Mouse (Mus musculus) limb, embryonic 10.5 days (tissue): ENCODE results near the gene Pard3. TPM values are rescaled to one million over a fixed set of nuclear protein-coding genes. Genes with fewer than 3 reads are reported as not detected.

Experiments used
- DNase-seq: peaks from one replicate; pipeline ENCODE4 v3.0.0-alpha.2; 2017; ENCODE audit warnings: low spot score
- H3K27ac ChIP-seq: fragments of 300-500 bp; sonication (generic); 2 replicates; pipeline ENCODE4 v1.5.1; 2016; ENCODE audit warnings: mild to moderate bottlenecking
- H3K27me3 ChIP-seq: fragments of 300-500 bp; sonication (generic); 2 replicates; pipeline ENCODE4 v1.6.1; 2016; ENCODE audit warnings: low read depth, mild to moderate bottlenecking; ENCODE audit not compliant: poor library complexity, severe bottlenecking
- H3K36me3 ChIP-seq: fragments of 300-500 bp; sonication (generic); 2 replicates; pipeline ENCODE4 v1.6.1; 2016; ENCODE audit warnings: mild to moderate bottlenecking, moderate library complexity
- H3K4me1 ChIP-seq: fragments of 300-500 bp; sonication (generic); 2 replicates; pipeline ENCODE4 v1.6.1; 2016
- H3K4me3 ChIP-seq: fragments of 300-500 bp; sonication (generic); 2 replicates; pipeline ENCODE4 v1.5.1; 2016; ENCODE audit warnings: mild to moderate bottlenecking, moderate library complexity
- H3K9me3 ChIP-seq: fragments of 300-500 bp; sonication (generic); replicated peaks from 2 replicates; pipeline ENCODE4 v1.6.1; 2016; ENCODE audit warnings: mild to moderate bottlenecking
- WGBS: fragments of 180-500 bp; shearing (Covaris S2); methylation state at CpG from one replicate; pipeline ENCODE4 v1.1.7; 2016; 5-methylcytosine and 5-hydroxymethylcytosine counted together
- polyA plus RNA-seq: library from polyadenylated mRNA; unstranded; fragments of >200 nt; fragmentation: Nextera tagmentation; extraction: Ambion mirVana; gene quantifications from 2 replicates; pipeline ENCODE4 v1.2.1, GENCODE M21; 2016

The Pard3 gene
- polyA plus RNA-seq, 1 experiment from 2014 or later = 34.8 TPM

GRCm38 (mm10) chr8:127230233-127230595, 166.5 kb downstream of the Pard3 start:
- no peaks in the 10 kb centered on the region for H3K9me3 ChIP-seq
- H3K27ac ChIP-seq = no peak overlapping the region
- 78% methylated on average over 8 of the region's 8 CpGs for WGBS
- no peak for DNase-seq
- no peaks in the 10 kb centered on the region for H3K27me3 ChIP-seq
- peaks cover 31% of the 10 kb centered on the region for H3K4me1 ChIP-seq
- no peak overlapping the region for H3K4me3 ChIP-seq
- no peaks in the 10 kb centered on the region for H3K36me3 ChIP-seq

GRCm38 (mm10) chr8:127243351-127243750, 179.7 kb downstream of the Pard3 start:
- Histone ChIP-seq H3K9me3 (no peaks in the 10 kb centered on the region), H3K4me3 (no peak overlapping the region), H3K36me3 (no peaks in the 10 kb centered on the region), H3K4me1 (peaks cover 23% of the 10 kb centered on the region; the same call in 1 of the 2 replicates), H3K27me3 (no peaks in the 10 kb centered on the region), H3K27ac (no peak overlapping the region)
- DNase-seq = no peak
- WGBS = 93% methylated on average over 4 of the region's 4 CpGs

GRCm38 (mm10) chr8:127243841-127244240, 180.1 kb downstream of the Pard3 start:
- WGBS = 88% methylated on average over 11 of the region's 11 CpGs
- Histone ChIP-seq H3K27ac (no peak overlapping the region), H3K4me1 (peaks cover 28% of the 10 kb centered on the region; the same call in 1 of the 2 replicates), H3K9me3 (no peaks in the 10 kb centered on the region), H3K4me3 (no peak overlapping the region), H3K27me3 (no peaks in the 10 kb centered on the region), H3K36me3 (no peaks in the 10 kb centered on the region)
- DNase-seq = no peak

- H3K4me3 ChIP-seq = no peak overlapping the region
- H3K27ac ChIP-seq = 0 out of 2 replicates have a peak overlapping the region, but pooled peaks have one; percentile 7
- no peaks in the 10 kb centered on the region for H3K9me3 ChIP-seq
- H3K4me1 ChIP-seq = peaks cover 82% of the 10 kb centered on the region
- no peaks in the 10 kb centered on the region for H3K27me3 ChIP-seq
- no peak for DNase-seq
- WGBS = 64% methylated on average over 4 of the region's 4 CpGs
- no peaks in the 10 kb centered on the region for H3K36me3 ChIP-seq
These were observed 187.1 kb downstream of the Pard3 start for GRCm38 (mm10) chr8:127250746-127251145.

- Histone ChIP-seq H3K27ac (no peak overlapping the region), H3K4me3 (no peak overlapping the region), H3K9me3 (no peaks in the 10 kb centered on the region), H3K4me1 (peaks cover 90% of the 10 kb centered on the region), H3K27me3 (no peaks in the 10 kb centered on the region), H3K36me3 (no peaks in the 10 kb centered on the region)
- WGBS = 94% methylated on average over 3 of the region's 3 CpGs
- DNase-seq = no peak
These were observed 187.8 kb downstream of the Pard3 start for GRCm38 (mm10) chr8:127251476-127251875.

- no peaks in the 10 kb centered on the region for H3K9me3 ChIP-seq
- no peaks in the 10 kb centered on the region for H3K27me3 ChIP-seq
- peaks cover 91% of the 10 kb centered on the region for H3K4me1 ChIP-seq
- 72% methylated on average over 13 of the region's 13 CpGs for WGBS
- H3K36me3 ChIP-seq = no peaks in the 10 kb centered on the region
- no peak for DNase-seq
- H3K27ac ChIP-seq = peak overlapping the region; percentile 51; the same call in 1 of the 2 replicates
- H3K4me3 ChIP-seq = no peak overlapping the region
These were observed 188.3 kb downstream of the Pard3 start for GRCm38 (mm10) chr8:127251985-127252384.

GRCm38 (mm10) chr8:127254625-127255024, 190.9 kb downstream of the Pard3 start:
- no peak for DNase-seq
- peaks cover 75% of the 10 kb centered on the region for H3K4me1 ChIP-seq
- peak overlapping the region; percentile 59; the same call in 1 of the 2 replicates for H3K27ac ChIP-seq
- WGBS = 87% methylated on average over 7 of the region's 7 CpGs
- no peaks in the 10 kb centered on the region for H3K36me3 ChIP-seq
- no peak overlapping the region for H3K4me3 ChIP-seq
- H3K27me3 ChIP-seq = no peaks in the 10 kb centered on the region
- H3K9me3 ChIP-seq = no peaks in the 10 kb centered on the region

GRCm38 (mm10) chr8:127257086-127257485, 193.4 kb downstream of the Pard3 start:
- WGBS = 88% methylated on average over 3 of the region's 3 CpGs

GRCm38 (mm10) chr8:127261051-127261450, 197.4 kb downstream of the Pard3 start:
- Histone ChIP-seq H3K36me3 (no peaks in the 10 kb centered on the region), H3K4me3 (no peak overlapping the region), H3K9me3 (no peaks in the 10 kb centered on the region), H3K27ac (no peak overlapping the region), H3K4me1 (peaks cover 32% of the 10 kb centered on the region), H3K27me3 (no peaks in the 10 kb centered on the region)
- 97% methylated on average over 6 of the region's 6 CpGs for WGBS
- no peak for DNase-seq

More at GRCm38 (mm10) chr8:127257086-127257485, 193.4 kb downstream of the Pard3 start:
- no peaks in the 10 kb centered on the region for H3K36me3 ChIP-seq
- no peak overlapping the region for H3K4me3 ChIP-seq
- no peak for DNase-seq
- H3K4me1 ChIP-seq = peaks cover 50% of the 10 kb centered on the region
- H3K27ac ChIP-seq = no peak overlapping the region
- H3K27me3 ChIP-seq = no peaks in the 10 kb centered on the region
- no peaks in the 10 kb centered on the region for H3K9me3 ChIP-seq

GRCm38 (mm10) chr8:127262026-127262425, 198.3 kb downstream of the Pard3 start:
- Histone ChIP-seq H3K27ac (no peak overlapping the region), H3K36me3 (no peaks in the 10 kb centered on the region), H3K4me1 (peaks cover 29% of the 10 kb centered on the region), H3K9me3 (no peaks in the 10 kb centered on the region), H3K4me3 (no peak overlapping the region), H3K27me3 (no peaks in the 10 kb centered on the region)
- 86% methylated on average over 7 of the region's 7 CpGs for WGBS
- no peak for DNase-seq

GRCm38 (mm10) chr8:127262436-127262835, 198.7 kb downstream of the Pard3 start:
- Histone ChIP-seq H3K27me3 (no peaks in the 10 kb centered on the region), H3K4me3 (no peak overlapping the region), H3K4me1 (peaks cover 33% of the 10 kb centered on the region), H3K9me3 (no peaks in the 10 kb centered on the region), H3K36me3 (no peaks in the 10 kb centered on the region), H3K27ac (no peak overlapping the region)
- no peak for DNase-seq
- 77% methylated on average over 3 of the region's 3 CpGs for WGBS

GRCm38 (mm10) chr8:127262926-127263325, 199.2 kb downstream of the Pard3 start:
- H3K36me3 ChIP-seq = no peaks in the 10 kb centered on the region
- H3K27ac ChIP-seq = no peak overlapping the region
- DNase-seq = no peak
- no peaks in the 10 kb centered on the region for H3K9me3 ChIP-seq
- H3K4me3 ChIP-seq = no peak overlapping the region
- H3K27me3 ChIP-seq = no peaks in the 10 kb centered on the region
- peaks cover 34% of the 10 kb centered on the region for H3K4me1 ChIP-seq
- WGBS = 87% methylated on average over 4 of the region's 4 CpGs

GRCm38 (mm10) chr8:127263457-127263856, 199.8 kb downstream of the Pard3 start:
- no peak overlapping the region for H3K27ac ChIP-seq
- 70% methylated on average over 5 of the region's 5 CpGs for WGBS
- no peaks in the 10 kb centered on the region for H3K27me3 ChIP-seq
- H3K36me3 ChIP-seq = no peaks in the 10 kb centered on the region
- peaks cover 36% of the 10 kb centered on the region for H3K4me1 ChIP-seq
- H3K4me3 ChIP-seq = no peak overlapping the region
- H3K9me3 ChIP-seq = no peaks in the 10 kb centered on the region
- no peak for DNase-seq
